Mouse (Mus musculus) midbrain, embryonic 11.5 days (tissue): ENCODE results near the gene Actr8. TPM values are rescaled to one million over a fixed set of nuclear protein-coding genes. Genes with fewer than 3 reads are reported as not detected.

ENCODE experiments used
- ATAC-seq: fragments of 200-750 bp; cut with Nextera tagmentation; 2 replicates; pipeline ENCODE4 v1.8.0; 2017; ENCODE audit warnings: moderate TSS enrichment, moderate library complexity; ENCODE audit not compliant: low FRiP score
- DNase-seq: peaks from one replicate; pipeline ENCODE4 v3.0.0; 2015; ENCODE audit warnings: low spot score; ENCODE audit errors: missing footprints
- H3K27ac ChIP-seq: fragments of 300-500 bp; sonication (generic); 2 replicates; pipeline ENCODE4 v1.5.1; 2014; ENCODE audit warnings: low read depth, low read length
- H3K27me3 ChIP-seq: fragments of 300-500 bp; sonication (generic); 2 replicates; pipeline ENCODE4 v1.6.1; 2014; ENCODE audit warnings: mild to moderate bottlenecking, low read length, moderate library complexity, mixed read lengths; ENCODE audit not compliant: control insufficient read depth, insufficient read depth
- H3K36me3 ChIP-seq: fragments of 300-500 bp; sonication (generic); 2 replicates; pipeline ENCODE4 v1.6.1; 2014; ENCODE audit warnings: mild to moderate bottlenecking, low read length, moderate library complexity, mixed read lengths; ENCODE audit not compliant: control insufficient read depth, insufficient read depth
- H3K4me1 ChIP-seq: fragments of 300-500 bp; sonication (generic); 2 replicates; pipeline ENCODE4 v1.6.1; 2014; ENCODE audit warnings: low read length; ENCODE audit not compliant: control insufficient read depth, insufficient read depth
- H3K4me2 ChIP-seq: fragments of 300-500 bp; sonication (generic); 2 replicates; pipeline ENCODE4 v1.6.1; 2014; ENCODE audit warnings: mild to moderate bottlenecking, moderate library complexity
- H3K4me3 ChIP-seq: fragments of 300-500 bp; sonication (generic); 2 replicates; pipeline ENCODE4 v1.5.1; 2014; ENCODE audit warnings: low read depth, low read length
- H3K9ac ChIP-seq: fragments of 300-500 bp; sonication (generic); 2 replicates; pipeline ENCODE4 v1.6.1; 2014; ENCODE audit warnings: low read length
- H3K9me3 ChIP-seq: fragments of 300-500 bp; sonication (generic); 2 replicates; pipeline ENCODE4 v1.6.1; 2016; ENCODE audit warnings: low read length; ENCODE audit not compliant: control insufficient read depth
- WGBS: fragments of 180-500 bp; shearing (Covaris S2); extraction: QIAGEN DNeasy Blood & Tissue Kit; methylation state at CpG from one replicate; pipeline ENCODE4 v1.1.7; 2014; 5-methylcytosine and 5-hydroxymethylcytosine counted together
- polyA plus RNA-seq: library from polyadenylated mRNA; unstranded; fragments of >200 nt; fragmentation: Nextera tagmentation; extraction: Ambion mirVana; gene quantifications from 2 replicates; pipeline ENCODE4 v1.2.1, GENCODE M21; 2014

Gene Actr8
- 74.5 and 77.6 TPM in 2 replicates for polyA plus RNA-seq

- H3K4me1 ChIP-seq, result peaks cover 9% of the 10 kb centered on the region; the same call in 1 of the 2 replicates
- peak within 1 kb of the TSS; percentile 78 for H3K4me3 ChIP-seq
- peaks cover 21% of the 10 kb centered on the region for H3K36me3 ChIP-seq
- H3K27ac ChIP-seq, result peak within 1 kb of the TSS; percentile 82
- no peaks in the 10 kb centered on the region for H3K27me3 ChIP-seq
- no peaks in the 10 kb centered on the region for H3K9me3 ChIP-seq
- ATAC-seq (peak; percentile 98), DNase-seq (peak; percentile 99)
- WGBS, result 4% methylated on average over 44 of the region's 44 CpGs
- peak within 1 kb of the TSS; percentile 83 for H3K4me2 ChIP-seq
- peak within 1 kb of the TSS; percentile 93 for H3K9ac ChIP-seq
These were observed at the start of gene Actr8 for GRCm38 (mm10) chr14:29978254-29979204. Actr8 (plus strand) TSS chr14:29978337.

DNA sequence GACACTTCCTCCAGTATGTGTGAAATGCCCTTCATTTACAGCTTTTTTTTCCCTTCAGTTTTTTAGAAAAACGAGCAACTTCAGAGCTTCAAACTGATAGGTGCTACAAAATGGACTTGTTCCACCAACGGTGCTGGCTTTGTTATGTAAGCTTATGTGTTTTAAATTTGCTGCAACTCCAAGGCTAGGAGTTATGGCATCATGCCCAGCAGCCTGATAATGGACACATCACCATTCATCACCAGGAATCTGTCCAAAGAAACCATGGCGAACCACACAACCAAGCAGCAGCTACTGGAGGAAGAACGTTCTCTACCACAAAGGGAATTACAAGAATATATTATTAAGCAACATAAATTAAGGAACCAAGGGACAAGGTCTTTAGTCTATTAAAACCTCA is 49.2 kb upstream of the Actr8 start:
- Histone ChIP-seq H3K4me1 (no peaks in the 10 kb centered on the region), H3K4me3 (no peak overlapping the region), H3K36me3 (no peaks in the 10 kb centered on the region), H3K4me2 (no peak overlapping the region), H3K9me3 (no peaks in the 10 kb centered on the region), H3K27ac (no peak overlapping the region), H3K27me3 (no peaks in the 10 kb centered on the region), H3K9ac (no peak overlapping the region)
- no peak for ATAC-seq
- 85% methylated on average over 4 of the region's 4 CpGs for WGBS
- no peak for DNase-seq

GRCm38 (mm10) chr14:29935516-29935915 is 42.6 kb upstream of the Actr8 start:
- no peak overlapping the region for H3K9ac ChIP-seq
- no peak overlapping the region for H3K4me2 ChIP-seq
- peaks cover 7% of the 10 kb centered on the region; the same call in 1 of the 2 replicates for H3K4me1 ChIP-seq
- H3K27me3 ChIP-seq, result no peaks in the 10 kb centered on the region
- ATAC-seq, result no peak
- no peaks in the 10 kb centered on the region for H3K9me3 ChIP-seq
- WGBS, result 78% methylated on average over 5 of the region's 5 CpGs
- no peaks in the 10 kb centered on the region for H3K36me3 ChIP-seq
- no peak overlapping the region for H3K4me3 ChIP-seq
- DNase-seq, result no peak
- no peak overlapping the region for H3K27ac ChIP-seq

- no peak for ATAC-seq
- Histone ChIP-seq H3K9ac (no peak overlapping the region), H3K36me3 (no peaks in the 10 kb centered on the region), H3K27me3 (peaks cover 3% of the 10 kb centered on the region; the same call in 1 of the 2 replicates), H3K4me3 (no peak overlapping the region), H3K4me1 (peaks cover 7% of the 10 kb centered on the region; the same call in 1 of the 2 replicates), H3K4me2 (no peak overlapping the region), H3K9me3 (no peaks in the 10 kb centered on the region), H3K27ac (no peak overlapping the region)
- WGBS, result 81% methylated on average over 15 of the region's 15 CpGs
- no peak for DNase-seq
These were observed 40.7 kb upstream of the Actr8 start for GRCm38 (mm10) chr14:29937466-29937865.

DNA sequence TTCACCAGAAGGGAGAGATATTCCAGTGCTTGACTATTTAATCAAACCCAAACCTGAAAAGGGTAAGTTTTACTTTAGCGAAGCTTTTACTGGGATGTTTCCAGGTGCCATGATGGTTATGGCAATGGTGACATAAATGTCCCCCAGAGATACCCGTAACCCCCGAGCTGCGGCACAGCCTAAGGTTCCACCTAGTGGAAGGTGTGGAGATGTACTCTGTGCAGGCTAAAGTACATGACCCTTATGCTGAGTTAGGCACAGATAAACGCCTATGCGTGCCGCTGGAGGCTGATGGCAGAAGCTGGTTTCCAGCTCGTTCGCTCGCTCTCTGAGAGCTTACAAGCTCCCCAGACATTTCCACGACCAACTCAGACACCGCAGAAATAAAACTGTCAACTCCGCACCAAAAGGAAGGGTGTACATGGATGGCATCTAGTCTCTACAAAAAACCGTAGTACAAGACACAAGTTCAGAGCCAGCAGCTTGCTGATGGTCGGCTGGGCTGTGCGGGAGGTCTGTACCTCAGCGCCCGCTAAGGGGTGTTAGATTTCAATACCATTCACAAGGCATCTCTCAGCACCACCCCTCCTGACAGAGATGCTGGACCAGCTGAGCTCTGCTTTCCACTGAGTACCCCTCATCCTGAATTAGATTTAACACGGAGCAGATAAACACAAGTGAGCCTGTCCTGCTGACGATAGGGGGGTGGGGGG is 38.4 kb upstream of the Actr8 start:
- Histone ChIP-seq H3K27me3 (peaks cover 3% of the 10 kb centered on the region; the same call in 1 of the 2 replicates), H3K4me2 (peak overlapping the region; percentile 39), H3K4me3 (no peak overlapping the region), H3K36me3 (no peaks in the 10 kb centered on the region), H3K9ac (peak overlapping the region; percentile 16), H3K9me3 (no peaks in the 10 kb centered on the region), H3K27ac (no peak overlapping the region), H3K4me1 (peaks cover 7% of the 10 kb centered on the region; the same call in 1 of the 2 replicates)
- 41% methylated on average over 20 of the region's 20 CpGs for WGBS
- peak; percentile 42; the same call in 1 of the 2 replicates for ATAC-seq
- peak; percentile 90 for DNase-seq

GRCm38 (mm10) chr14:29940313-29940812 is 37.8 kb upstream of the Actr8 start:
- peaks cover 7% of the 10 kb centered on the region; the same call in 1 of the 2 replicates for H3K4me1 ChIP-seq
- no peak overlapping the region for H3K27ac ChIP-seq
- H3K4me2 ChIP-seq, result peak overlapping the region; percentile 39
- no peaks in the 10 kb centered on the region for H3K9me3 ChIP-seq
- no peak overlapping the region for H3K4me3 ChIP-seq
- peaks cover 3% of the 10 kb centered on the region; the same call in 1 of the 2 replicates for H3K27me3 ChIP-seq
- no peaks in the 10 kb centered on the region for H3K36me3 ChIP-seq
- WGBS, result 7% methylated on average over 10 of the region's 10 CpGs
- DNase-seq, result peak; percentile 92
- ATAC-seq, result peak; percentile 65
- peak overlapping the region; percentile 16 for H3K9ac ChIP-seq

DNA sequence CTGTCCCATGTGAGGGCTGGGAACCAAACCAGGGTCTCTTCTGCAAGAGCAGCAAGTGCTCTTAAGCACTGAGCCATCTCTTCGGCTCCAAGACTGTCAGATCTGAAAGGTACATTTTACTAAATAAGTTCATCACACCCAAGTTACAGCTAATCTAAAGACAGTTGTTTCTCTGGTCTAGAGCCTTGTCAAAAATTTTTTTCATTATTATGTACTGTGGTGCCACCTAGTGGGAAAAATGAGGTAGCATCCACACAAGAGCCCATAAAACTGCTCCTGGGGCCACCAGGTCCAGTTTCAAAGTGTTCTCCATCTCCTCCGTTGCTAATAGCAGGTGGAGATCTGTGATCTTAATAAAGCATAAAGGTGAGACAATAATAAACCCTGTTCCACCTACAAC is 37.3 kb upstream of the Actr8 start:
- H3K27me3 ChIP-seq, result peaks cover 3% of the 10 kb centered on the region; the same call in 1 of the 2 replicates
- H3K36me3 ChIP-seq, result no peaks in the 10 kb centered on the region
- H3K4me1 ChIP-seq, result peaks cover 7% of the 10 kb centered on the region; the same call in 1 of the 2 replicates
- ATAC-seq, result 0 out of 2 replicates have a peak, but pooled peaks have one; percentile 7
- no peak overlapping the region for H3K27ac ChIP-seq
- H3K4me3 ChIP-seq, result no peak overlapping the region
- no peak overlapping the region for H3K4me2 ChIP-seq
- H3K9ac ChIP-seq, result no peak overlapping the region
- no peaks in the 10 kb centered on the region for H3K9me3 ChIP-seq
- DNase-seq, result peak; percentile 93
- WGBS, result 5% methylated on average over 2 of the region's 2 CpGs

DNA sequence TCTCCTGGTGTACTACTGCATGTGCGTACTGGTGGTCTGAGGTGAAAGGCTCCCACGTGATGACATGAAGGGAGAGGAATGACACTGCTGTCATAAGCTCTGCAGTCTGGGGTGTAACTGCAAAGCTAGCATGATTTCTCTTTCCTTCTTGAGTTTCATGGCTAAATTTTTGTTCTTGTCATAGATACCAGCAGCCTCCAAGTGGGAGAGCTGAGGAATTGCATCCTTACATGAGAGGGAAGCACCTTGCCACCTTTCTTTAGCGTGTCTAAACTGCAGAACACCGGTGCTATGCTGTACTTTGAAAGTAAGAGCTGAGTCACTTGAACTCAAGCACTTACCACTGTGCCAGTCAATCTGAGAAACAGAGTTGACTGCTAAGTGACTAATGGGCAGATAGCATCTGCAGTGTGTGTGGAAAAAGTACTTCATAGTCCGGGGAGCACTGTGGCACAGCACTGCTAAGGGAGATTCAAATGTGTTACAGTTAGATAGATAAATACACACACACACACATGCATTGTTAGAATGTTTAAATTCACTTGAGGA is 31.3 kb upstream of the Actr8 start:
- H3K4me2 ChIP-seq, result no peak overlapping the region
- no peak overlapping the region for H3K27ac ChIP-seq
- 78% methylated on average over 5 of the region's 5 CpGs for WGBS
- H3K4me3 ChIP-seq, result no peak overlapping the region
- no peak overlapping the region for H3K9ac ChIP-seq
- DNase-seq (no peak), ATAC-seq (no peak)
- H3K9me3 ChIP-seq, result no peaks in the 10 kb centered on the region
- no peaks in the 10 kb centered on the region for H3K36me3 ChIP-seq
- H3K4me1 ChIP-seq, result no peaks in the 10 kb centered on the region
- H3K27me3 ChIP-seq, result no peaks in the 10 kb centered on the region; the same call in 1 of the 2 replicates
